Mouse (Mus musculus) spleen, adult 2 months (tissue): Measurements from ENCODE around the gene Snai1. TPM values are rescaled to one million over a fixed set of nuclear protein-coding genes. Genes with fewer than 3 reads are reported as not detected.

Experiments
- DNase-seq, 2 experiments: peaks; one replicate each; pipeline versions ENCODE4 v3.0.0 to v3.0.0-alpha.2; 2012 to 2021; ENCODE audit warnings: low spot score in 2 of 2, low read depth in 1 of 2
- H3K27ac ChIP-seq: fragments of 200-500 bp; 2 replicates; pipeline ENCODE4 v1.5.1; 2012; ENCODE audit warnings: low read length, inconsistent platforms; ENCODE audit not compliant: insufficient read depth
- H3K27me3 ChIP-seq: fragments of 200-500 bp; 2 replicates; pipeline ENCODE4 v1.6.1; 2012; ENCODE audit warnings: mild to moderate bottlenecking, moderate library complexity, low read length, inconsistent platforms; ENCODE audit not compliant: control insufficient read depth, insufficient read depth
- H3K36me3 ChIP-seq: fragments of 200-500 bp; 2 replicates; pipeline ENCODE4 v1.6.1; 2012; ENCODE audit warnings: mild to moderate bottlenecking, low read length, inconsistent platforms; ENCODE audit not compliant: control insufficient read depth, insufficient read depth
- H3K4me1 ChIP-seq: fragments of 200-500 bp; 2 replicates; pipeline ENCODE4 v1.6.1; 2011; ENCODE audit warnings: inconsistent platforms; ENCODE audit not compliant: control insufficient read depth, insufficient read depth, insufficient read length
- H3K4me3 ChIP-seq: fragments of 200-500 bp; 2 replicates; pipeline ENCODE4 v1.5.1; 2011; ENCODE audit warnings: mild to moderate bottlenecking, inconsistent platforms; ENCODE audit not compliant: insufficient read depth, insufficient read length; ENCODE audit errors: extremely low read depth
- CTCF ChIP-seq: fragments of 200-500 bp; IDR thresholded peaks from 2 replicates; pipeline ENCODE4 v1.5.1; 2011; ENCODE audit warnings: mild to moderate bottlenecking, inconsistent platforms; ENCODE audit not compliant: insufficient read depth, insufficient read length, insufficient replicate concordance; ENCODE audit errors: extremely low read depth
- POLR2A ChIP-seq: fragments of 200-500 bp; IDR thresholded peaks from 2 replicates; pipeline ENCODE4 v1.6.1; 2011; ENCODE audit warnings: low read depth, low read length, inconsistent platforms
- WGBS: fragments of 180-500 bp; shearing (Covaris S2); methylation state at CpG from one replicate; pipeline ENCODE4 v1.1.7; 2018; 5-methylcytosine and 5-hydroxymethylcytosine counted together
- polyA plus RNA-seq: library from polyadenylated mRNA; depleted of rRNA; stranded (reverse); fragments of >200 nt; gene quantifications from 2 replicates; pipeline ENCODE4 v1.2.3, GENCODE M21; 2012; rRNA removed

The Snai1 gene
- polyA plus RNA-seq, 1 experiment, result 21.0 TPM

DNA sequence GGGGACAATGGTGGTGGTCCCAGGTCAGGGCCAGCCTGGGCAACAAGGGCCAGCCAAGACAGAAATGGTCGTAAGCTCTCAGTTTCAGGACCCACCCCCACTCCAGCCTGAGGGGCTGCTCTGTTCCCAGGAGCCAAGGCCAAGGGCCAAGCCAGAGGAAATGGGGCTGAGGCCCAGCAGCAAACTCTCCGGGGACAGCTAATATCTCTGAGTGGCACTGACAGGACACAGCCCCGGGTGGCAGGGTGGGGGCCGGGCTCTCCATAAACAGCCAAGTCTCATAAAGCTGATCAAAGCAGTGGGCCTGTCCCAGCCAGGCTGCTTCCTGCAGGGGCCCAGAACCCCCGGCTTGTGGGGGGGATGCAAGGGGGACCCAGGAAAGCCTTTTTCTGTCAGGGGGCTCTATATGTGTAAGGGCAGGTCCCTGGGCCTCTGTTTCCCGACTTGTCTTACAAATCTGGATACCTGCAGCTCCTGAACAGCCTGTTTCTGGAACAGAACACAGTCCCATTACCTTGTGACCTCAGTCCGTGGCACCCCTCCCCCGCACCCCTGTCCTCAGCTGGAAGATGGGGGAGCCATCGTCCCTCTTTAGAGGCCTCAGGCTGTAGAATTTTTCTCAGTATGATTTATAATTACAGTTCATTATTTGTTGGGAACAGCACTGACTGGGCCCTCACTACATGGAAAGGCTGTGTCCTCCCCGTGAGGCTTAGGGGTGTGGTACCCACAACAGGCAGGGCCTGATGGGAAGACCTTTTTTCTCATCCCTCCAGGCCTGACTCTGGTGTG is 45.4 kb downstream of the Snai1 start:
- no peak for DNase-seq
- no peaks in the 10 kb centered on the region for H3K27me3 ChIP-seq

DNA sequence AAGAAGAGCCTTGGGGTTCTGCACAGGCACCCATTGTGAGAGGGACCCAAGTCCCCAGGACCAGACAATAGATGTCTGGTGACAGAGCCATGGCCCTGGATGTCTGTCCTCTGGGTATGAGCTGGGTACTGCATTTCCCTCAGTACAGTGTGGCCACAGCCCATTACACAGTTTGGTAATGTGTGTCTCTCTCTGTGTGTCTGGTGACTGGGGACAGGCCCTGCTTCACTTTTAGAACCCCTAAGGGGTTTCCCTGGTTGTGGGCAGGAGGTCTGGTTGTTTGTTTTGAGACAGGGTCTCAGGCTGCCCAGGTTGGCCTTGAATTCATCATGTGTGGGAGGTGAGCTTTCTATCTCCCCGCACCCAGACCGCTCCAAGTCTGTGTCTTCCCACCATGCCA is 47.3 kb downstream of the Snai1 start:
- H3K27ac ChIP-seq, result peak overlapping the region; percentile 8; the same call in 1 of the 2 replicates
- no peak for TF ChIP-seq CTCF
- TF ChIP-seq POLR2A, result no peak
- H3K36me3 ChIP-seq, result peaks cover 1% of the 10 kb centered on the region
- H3K4me3 ChIP-seq, result no peak overlapping the region
- 92% methylated on average over 2 of the region's 2 CpGs for WGBS
- H3K4me1 ChIP-seq, result peaks cover 3% of the 10 kb centered on the region; the same call in 1 of the 2 replicates
- no peak for DNase-seq
- H3K27me3 ChIP-seq, result no peaks in the 10 kb centered on the region

More for the DNA sequence above, 45.4 kb downstream of the Snai1 start:
- Histone ChIP-seq H3K36me3 (peaks cover 1% of the 10 kb centered on the region), H3K4me3 (no peak overlapping the region), H3K4me1 (peaks cover 9% of the 10 kb centered on the region; the same call in 1 of the 2 replicates), H3K27ac (no peak overlapping the region)
- TF ChIP-seq POLR2A, result no peak
- TF ChIP-seq CTCF, result no peak
- WGBS, result 66% methylated on average over 10 of the region's 10 CpGs

GRCm38 (mm10) chr2:167586041-167586440 is 48.0 kb downstream of the Snai1 start:
- H3K4me1 ChIP-seq, result peaks cover 3% of the 10 kb centered on the region; the same call in 1 of the 2 replicates
- H3K36me3 ChIP-seq, result peaks cover 1% of the 10 kb centered on the region
- DNase-seq, result peak in 1 of 2 experiments; percentile 15
- WGBS, result 84% methylated on average over 8 of the region's 8 CpGs
- TF ChIP-seq POLR2A (no peak), CTCF (no peak)
- no peak overlapping the region for H3K4me3 ChIP-seq
- H3K27me3 ChIP-seq, result no peaks in the 10 kb centered on the region
- peak overlapping the region; percentile 57 for H3K27ac ChIP-seq

- no peak overlapping the region for H3K4me3 ChIP-seq
- peaks cover 1% of the 10 kb centered on the region for H3K36me3 ChIP-seq
- H3K27ac ChIP-seq, result peak overlapping the region; percentile 18; the same call in 1 of the 2 replicates
- no peaks in the 10 kb centered on the region for H3K27me3 ChIP-seq
- TF ChIP-seq CTCF (no peak), POLR2A (no peak)
- H3K4me1 ChIP-seq, result peaks cover 3% of the 10 kb centered on the region; the same call in 1 of the 2 replicates
- WGBS, result 70% methylated on average over 9 of the region's 9 CpGs
- DNase-seq, result no peak
Measured at GRCm38 (mm10) chr2:167586976-167587375, 49.0 kb downstream of the Snai1 start.

DNA sequence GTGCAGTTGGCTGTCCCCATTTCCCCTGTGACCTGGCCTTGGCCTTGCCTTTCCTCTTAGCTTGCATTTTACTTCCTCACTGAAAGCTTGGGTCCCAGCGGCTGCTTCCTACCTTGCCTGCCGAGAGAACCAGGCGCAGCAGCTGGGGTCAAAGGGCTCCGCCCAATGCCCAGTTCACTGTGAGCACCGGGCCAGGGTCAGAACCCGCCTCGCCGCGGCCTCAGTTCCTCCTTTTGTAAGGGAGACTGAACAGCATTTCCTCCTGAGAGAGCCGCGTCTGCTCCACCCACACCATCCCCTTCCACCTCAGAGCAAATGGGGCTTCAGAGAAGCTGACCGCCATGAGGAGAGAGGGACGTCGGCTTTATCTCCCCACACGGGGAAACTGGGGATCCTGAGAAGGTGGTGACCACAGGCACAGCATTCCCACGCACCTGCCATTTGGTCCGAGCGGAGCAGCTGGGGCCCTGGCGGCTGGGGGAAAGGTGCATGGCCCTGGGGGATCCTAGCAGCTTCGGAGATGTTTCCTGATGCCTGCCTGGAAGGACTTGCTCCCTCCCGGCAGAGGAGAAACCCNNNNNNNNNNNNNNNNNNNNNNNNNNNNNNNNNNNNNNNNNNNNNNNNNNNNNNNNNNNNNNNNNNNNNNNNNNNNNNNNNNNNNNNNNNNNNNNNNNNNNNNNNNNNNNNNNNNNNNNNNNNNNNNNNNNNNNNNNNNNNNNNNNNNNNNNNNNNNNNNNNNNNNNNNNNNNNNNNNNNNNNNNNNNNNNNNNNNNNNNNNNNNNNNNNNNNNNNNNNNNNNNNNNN is 51.0 kb downstream of the Snai1 start:
- TF ChIP-seq POLR2A (peak; percentile 54), CTCF (no peak)
- WGBS, result under 1% methylated on average over 21 of the region's 21 CpGs
- Histone ChIP-seq H3K4me3 (peak overlapping the region; percentile 73), H3K27me3 (no peaks in the 10 kb centered on the region), H3K27ac (peak overlapping the region; percentile 95), H3K36me3 (no peaks in the 10 kb centered on the region; the same call in 1 of the 2 replicates), H3K4me1 (peaks cover 3% of the 10 kb centered on the region; the same call in 1 of the 2 replicates)
- peak; percentile 31 to 77 for DNase-seq

Other genes starting within 250 kb of the Snai1 start
- gene B4galt5, start 189.0 kb upstream of the Snai1 start, polyA plus RNA-seq, result 20.5 and 22.6 TPM in 2 replicates
- gene Slc9a8, start 116.5 kb upstream of the Snai1 start, polyA plus RNA-seq, result 47.7 and 53.8 TPM in 2 replicates
- gene Rnf114, start 45.5 kb upstream of the Snai1 start, polyA plus RNA-seq, result 88.0 and 95.4 TPM in 2 replicates
- gene Spata2, start 45.3 kb upstream of the Snai1 start, polyA plus RNA-seq, result 23.3 and 25.5 TPM in 2 replicates
- 85.2 and 102 TPM in 2 replicates for gene Ube2v1, start 93.9 kb downstream of the Snai1 start, polyA plus RNA-seq
- 13.2 TPM in 1 of 2 replicates, not detected in the other for gene Gm20431, start 123.3 kb downstream of the Snai1 start, polyA plus RNA-seq
- 68.5 and 161 TPM in 2 replicates for gene Cebpb, start 150.7 kb downstream of the Snai1 start, polyA plus RNA-seq
- gene Tmem189, start 151.6 kb downstream of the Snai1 start, polyA plus RNA-seq, result 90.7 and 126 TPM in 2 replicates